Mouse (Mus musculus) cerebellum, postnatal 25 days (tissue): ENCODE measurements at regions not wholly inside any gene's neighbourhood (a gene's known extent, or its start where the extent isn't known, plus 50 kb on each side); places are given as distances from the start of the nearest gene placed in this dataset.

ENCODE experiments used
- DNase-seq, 2 experiments: peaks; one replicate each; pipeline ENCODE4 v3.0.0; 2021; ENCODE audit warnings: mixed read lengths in 2 of 2

GRCm38 (mm10) chrX:133119026-133119425 lies 569.8 kb downstream of the Pcdh19 start:
- no peak for DNase-seq

DNA sequence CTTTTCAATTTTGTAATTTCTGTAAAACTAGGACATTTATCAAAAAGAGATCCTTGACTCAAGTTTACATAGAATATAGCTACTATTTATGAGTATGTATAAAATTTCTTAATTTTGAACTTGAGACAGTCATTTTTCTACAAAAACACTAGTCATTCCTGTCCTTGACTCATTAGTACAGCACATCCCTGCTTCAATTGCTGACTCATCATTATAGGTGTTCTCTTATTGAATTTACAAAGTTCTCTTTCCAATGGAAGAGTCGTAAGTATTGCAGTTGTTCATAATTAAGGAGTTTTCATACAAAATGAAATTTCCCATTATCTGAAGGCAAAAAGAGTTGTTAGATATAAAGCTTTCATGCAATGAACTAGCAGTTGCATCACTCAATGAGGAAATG lies 578.6 kb downstream of the Pcdh19 start:
- DNase-seq, result no peak

GRCm38 (mm10) chrX:133092983-133093382 lies 595.8 kb downstream of the Pcdh19 start:
- no peak for DNase-seq

DNA sequence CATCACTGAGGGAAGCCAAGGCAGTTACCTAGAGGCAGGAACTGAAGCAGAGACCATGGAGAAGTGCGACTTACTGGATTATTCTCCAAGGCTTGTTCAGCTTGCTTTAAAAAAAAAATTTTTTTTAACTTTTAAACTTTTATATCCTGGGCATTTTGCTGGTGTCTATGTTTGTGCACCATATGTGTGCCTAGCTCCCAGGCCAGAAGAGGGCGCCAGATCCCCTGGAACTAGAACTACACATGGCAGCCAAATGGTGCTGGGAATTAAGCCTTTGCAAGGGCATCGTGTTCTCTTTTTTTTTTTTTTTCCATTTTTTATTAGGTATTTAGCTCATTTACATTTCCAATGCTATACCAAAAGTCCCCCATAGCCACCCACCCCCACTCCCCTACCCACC lies 624.7 kb downstream of the Pcdh19 start:
- peak in 1 of 2 experiments; percentile 1 for DNase-seq
